Mouse (Mus musculus): Measurements from ENCODE around the gene Gar1. TPM values are rescaled to one million over a fixed set of nuclear protein-coding genes. Genes with fewer than 3 reads are reported as not detected.
A peak's percentile ranks its signal among the peaks of the same experiment; 100 is the strongest.

The Gar1 gene
- polyA plus RNA-seq (2014; fragmentation: Nextera tagmentation; extraction: Ambion mirVana) = 14.0 and 21.5 TPM in 2 replicates

- peak; percentile 86 for ATAC-seq (ENCODE audit: insufficient number of reproducible peaks, insufficient read depth, low FRiP score, low read depth)
- no peaks in the 10 kb centered on the region for H3K9me3 ChIP-seq (ENCODE audit: control insufficient read depth, low read length)
- H3K4me1 ChIP-seq (ENCODE audit: control insufficient read depth in 2 of 2, insufficient read depth in 2 of 2, low read length in 2 of 2) = peaks cover 13 to 17% of the 10 kb centered on the region in 2 experiments
- no peaks in the 10 kb centered on the region for H3K27me3 ChIP-seq (ENCODE audit: control insufficient read depth, insufficient read depth, low read length)
- under 1% methylated on average over 60 of the region's 60 CpGs for WGBS
- H3K4me3 ChIP-seq (ENCODE audit: control insufficient read depth in 1 of 2, insufficient read depth in 1 of 2, low read depth in 1 of 2, low read length in 2 of 2) = peak within 1 kb of the TSS; percentile 92
- H3K9ac ChIP-seq (ENCODE audit: low read length) = peak within 1 kb of the TSS; percentile 88
- peak within 1 kb of the TSS; percentile 85 to 87 for H3K27ac ChIP-seq (replicated peaks in 1 of 2; ENCODE audit: control insufficient read depth in 1 of 2, insufficient read depth in 1 of 2, low read depth in 2 of 2, low read length in 2 of 2)
- H3K36me3 ChIP-seq (ENCODE audit: control insufficient read depth, insufficient read depth, low read length) = peaks cover 19% of the 10 kb centered on the region
- peak within 1 kb of the TSS; percentile 76 for H3K4me2 ChIP-seq (ENCODE audit: low read length)
Observed at GRCm38 (mm10) chr3:129831035-129831568, at the start of gene Gar1. Gene Gar1 (minus strand): TSS chr3:129831396.

- H3K9ac ChIP-seq (ENCODE audit: low read length) = 0 out of 2 replicates have a peak overlapping the region, but pooled peaks have one; percentile 77
- WGBS = 91% methylated on average over 2 of the region's 2 CpGs
Observed at GRCm38 (mm10) chr3:129879913-129880312, 48.7 kb upstream of the Gar1 start.

GRCm38 (mm10) chr3:129879131-129879757, 48.0 kb upstream of the Gar1 start:
- 2% methylated on average over 24 of the region's 25 CpGs for WGBS

More at GRCm38 (mm10) chr3:129879913-129880312, 48.7 kb upstream of the Gar1 start:
- no peaks in the 10 kb centered on the region for H3K36me3 ChIP-seq (ENCODE audit: control insufficient read depth, insufficient read depth, low read length)
- H3K9me3 ChIP-seq (ENCODE audit: control insufficient read depth, low read length) = no peaks in the 10 kb centered on the region
- peaks cover 6 to 15% of the 10 kb centered on the region in 2 experiments for H3K4me1 ChIP-seq (ENCODE audit: control insufficient read depth in 2 of 2, insufficient read depth in 2 of 2, low read length in 2 of 2)
- no peak overlapping the region for H3K27ac ChIP-seq (replicated peaks in 1 of 2; ENCODE audit: control insufficient read depth in 1 of 2, insufficient read depth in 1 of 2, low read depth in 2 of 2, low read length in 2 of 2)
- no peak for ATAC-seq (ENCODE audit: insufficient number of reproducible peaks, insufficient read depth, low FRiP score, low read depth)
- H3K4me3 ChIP-seq (ENCODE audit: control insufficient read depth in 1 of 2, insufficient read depth in 1 of 2, low read depth in 1 of 2, low read length in 2 of 2) = peak overlapping the region in 1 of 2 experiments; percentile 70; a peak in 1 of 4 replicates
- H3K4me2 ChIP-seq (ENCODE audit: low read length) = peak overlapping the region; percentile 90
- H3K27me3 ChIP-seq (ENCODE audit: control insufficient read depth, insufficient read depth, low read length) = no peaks in the 10 kb centered on the region; the same call in 1 of the 2 replicates

GRCm38 (mm10) chr3:129878405-129879021, 47.3 kb upstream of the Gar1 start, which contains the start of gene Pla2g12a:
Gene Pla2g12a (plus strand): TSS chr3:129878606.
- WGBS = under 1% methylated on average over 58 of the region's 66 CpGs
- Histone ChIP-seq H3K9ac (ENCODE audit: low read length) (peak within 1 kb of the TSS; percentile 77), H3K36me3 (ENCODE audit: control insufficient read depth, insufficient read depth, low read length) (no peaks in the 10 kb centered on the region), H3K27me3 (ENCODE audit: control insufficient read depth, insufficient read depth, low read length) (no peaks in the 10 kb centered on the region; the same call in 1 of the 2 replicates), H3K4me1 (ENCODE audit: control insufficient read depth in 2 of 2, insufficient read depth in 2 of 2, low read length in 2 of 2) (peaks cover 6 to 13% of the 10 kb centered on the region in 2 experiments), H3K9me3 (ENCODE audit: control insufficient read depth, low read length) (no peaks in the 10 kb centered on the region), H3K27ac (replicated peaks in 1 of 2; ENCODE audit: control insufficient read depth in 1 of 2, insufficient read depth in 1 of 2, low read depth in 2 of 2, low read length in 2 of 2) (peak within 1 kb of the TSS; percentile 70 to 79), H3K4me2 (ENCODE audit: low read length) (peak within 1 kb of the TSS; percentile 90), H3K4me3 (ENCODE audit: control insufficient read depth in 1 of 2, insufficient read depth in 1 of 2, low read depth in 1 of 2, low read length in 2 of 2) (peak within 1 kb of the TSS; percentile 70 to 91)
- peak; percentile 86 for ATAC-seq (ENCODE audit: insufficient number of reproducible peaks, insufficient read depth, low FRiP score, low read depth)

More at GRCm38 (mm10) chr3:129879131-129879757, 48.0 kb upstream of the Gar1 start:
- Histone ChIP-seq H3K4me1 (ENCODE audit: control insufficient read depth in 2 of 2, insufficient read depth in 2 of 2, low read length in 2 of 2) (peaks cover 6 to 13% of the 10 kb centered on the region in 2 experiments), H3K36me3 (ENCODE audit: control insufficient read depth, insufficient read depth, low read length) (no peaks in the 10 kb centered on the region), H3K4me3 (ENCODE audit: control insufficient read depth in 1 of 2, insufficient read depth in 1 of 2, low read depth in 1 of 2, low read length in 2 of 2) (peak overlapping the region; percentile 70 to 91), H3K9me3 (ENCODE audit: control insufficient read depth, low read length) (no peaks in the 10 kb centered on the region), H3K27ac (replicated peaks in 1 of 2; ENCODE audit: control insufficient read depth in 1 of 2, insufficient read depth in 1 of 2, low read depth in 2 of 2, low read length in 2 of 2) (peak overlapping the region in 1 of 2 experiments; percentile 79; a peak in 3 of 4 replicates), H3K27me3 (ENCODE audit: control insufficient read depth, insufficient read depth, low read length) (no peaks in the 10 kb centered on the region; the same call in 1 of the 2 replicates), H3K4me2 (ENCODE audit: low read length) (peak overlapping the region; percentile 90), H3K9ac (ENCODE audit: low read length) (peak overlapping the region; percentile 77)
- ATAC-seq (ENCODE audit: insufficient number of reproducible peaks, insufficient read depth, low FRiP score, low read depth) = peak; percentile 48

- no peaks in the 10 kb centered on the region for H3K36me3 ChIP-seq (ENCODE audit: control insufficient read depth, insufficient read depth, low read length)
- H3K4me3 ChIP-seq (ENCODE audit: control insufficient read depth in 1 of 2, insufficient read depth in 1 of 2, low read depth in 1 of 2, low read length in 2 of 2) = no peak overlapping the region
- ATAC-seq (ENCODE audit: insufficient number of reproducible peaks, insufficient read depth, low FRiP score, low read depth) = no peak
- no peak overlapping the region for H3K27ac ChIP-seq (replicated peaks in 1 of 2; ENCODE audit: control insufficient read depth in 1 of 2, insufficient read depth in 1 of 2, low read depth in 2 of 2, low read length in 2 of 2)
- no peaks in the 10 kb centered on the region for H3K9me3 ChIP-seq (ENCODE audit: control insufficient read depth, low read length)
- H3K27me3 ChIP-seq (ENCODE audit: control insufficient read depth, insufficient read depth, low read length) = no peaks in the 10 kb centered on the region; the same call in 1 of the 2 replicates
- no peak overlapping the region for H3K4me2 ChIP-seq (ENCODE audit: low read length)
- no peak overlapping the region for H3K9ac ChIP-seq (ENCODE audit: low read length)
- 91% methylated on average over 10 of the region's 10 CpGs for WGBS
- H3K4me1 ChIP-seq (ENCODE audit: control insufficient read depth in 2 of 2, insufficient read depth in 2 of 2, low read length in 2 of 2) = peaks cover 6 to 13% of the 10 kb centered on the region in 2 experiments
Observed at GRCm38 (mm10) chr3:129877327-129877726, 46.1 kb upstream of the Gar1 start.

- Histone ChIP-seq H3K4me1 (ENCODE audit: control insufficient read depth in 2 of 2, insufficient read depth in 2 of 2, low read length in 2 of 2) (no peaks in the 10 kb centered on the region), H3K4me2 (ENCODE audit: low read length) (no peak overlapping the region), H3K9me3 (ENCODE audit: control insufficient read depth, low read length) (peaks cover 5% of the 10 kb centered on the region; the same call in 1 of the 2 replicates), H3K27ac (replicated peaks in 1 of 2; ENCODE audit: control insufficient read depth in 1 of 2, insufficient read depth in 1 of 2, low read depth in 2 of 2, low read length in 2 of 2) (no peak overlapping the region), H3K9ac (ENCODE audit: low read length) (no peak overlapping the region), H3K36me3 (ENCODE audit: control insufficient read depth, insufficient read depth, low read length) (no peaks in the 10 kb centered on the region), H3K27me3 (ENCODE audit: control insufficient read depth, insufficient read depth, low read length) (no peaks in the 10 kb centered on the region), H3K4me3 (ENCODE audit: control insufficient read depth in 1 of 2, insufficient read depth in 1 of 2, low read depth in 1 of 2, low read length in 2 of 2) (no peak overlapping the region)
- ATAC-seq (ENCODE audit: insufficient number of reproducible peaks, insufficient read depth, low FRiP score, low read depth) = no peak
- 45% methylated on average over 14 of the region's 14 CpGs for WGBS
Observed at GRCm38 (mm10) chr3:129863698-129864097, 32.5 kb upstream of the Gar1 start.

GRCm38 (mm10) chr3:129862592-129862991, 31.4 kb upstream of the Gar1 start:
- ATAC-seq (ENCODE audit: insufficient number of reproducible peaks, insufficient read depth, low FRiP score, low read depth) = no peak
- Histone ChIP-seq H3K4me3 (ENCODE audit: control insufficient read depth in 1 of 2, insufficient read depth in 1 of 2, low read depth in 1 of 2, low read length in 2 of 2) (no peak overlapping the region), H3K4me1 (ENCODE audit: control insufficient read depth in 2 of 2, insufficient read depth in 2 of 2, low read length in 2 of 2) (no peaks in the 10 kb centered on the region), H3K9ac (ENCODE audit: low read length) (no peak overlapping the region), H3K36me3 (ENCODE audit: control insufficient read depth, insufficient read depth, low read length) (no peaks in the 10 kb centered on the region), H3K27me3 (ENCODE audit: control insufficient read depth, insufficient read depth, low read length) (no peaks in the 10 kb centered on the region), H3K9me3 (ENCODE audit: control insufficient read depth, low read length) (peaks cover 5% of the 10 kb centered on the region), H3K4me2 (ENCODE audit: low read length) (no peak overlapping the region), H3K27ac (replicated peaks in 1 of 2; ENCODE audit: control insufficient read depth in 1 of 2, insufficient read depth in 1 of 2, low read depth in 2 of 2, low read length in 2 of 2) (no peak overlapping the region)
- WGBS = 63% methylated on average over 2 of the region's 2 CpGs
